Mouse (Mus musculus) stomach, postnatal 0 days (tissue): ENCODE data around the gene Ap1s2.

Experiments
- CTCF ChIP-seq: IDR thresholded peaks from 2 replicates; pipeline ENCODE4 v1.5.1; 2016; ENCODE audit warnings: antibody characterized with exemption, low read depth, mild to moderate bottlenecking, moderate library complexity
- EP300 ChIP-seq: optimal IDR thresholded peaks from 2 replicates; pipeline ENCODE3; 2016; ENCODE audit warnings: antibody characterized with exemption

- TF ChIP-seq CTCF (no peak), EP300 (no peak)
Observed at GRCm38 (mm10) chrX:163879039-163879438, 29.8 kb upstream of the Ap1s2 start.
